Mouse (Mus musculus) midbrain, embryonic 14.5 days (tissue): ENCODE data around the gene I0C0044D17Rik. TPM values are rescaled to one million over a fixed set of nuclear protein-coding genes. Genes with fewer than 3 reads are reported as not detected.
A peak's percentile ranks its signal among the peaks of the same experiment; 100 is the strongest.

Experiments
- ATAC-seq: fragments of 200-750 bp; cut with Nextera tagmentation; 2 replicates; pipeline ENCODE4 v1.8.0; 2017; ENCODE audit warnings: moderate number of reproducible peaks, moderate library complexity; ENCODE audit not compliant: low FRiP score, low TSS enrichment
- DNase-seq: peaks from one replicate; pipeline ENCODE4 v3.0.0-alpha.2; 2015
- H3K27ac ChIP-seq: fragments of 300-500 bp; sonication (generic); replicated peaks from 2 replicates; pipeline ENCODE4 v1.5.1; 2014; ENCODE audit warnings: mild to moderate bottlenecking, low read depth, low read length, moderate library complexity
- H3K27me3 ChIP-seq: fragments of 300-500 bp; sonication (generic); 2 replicates; pipeline ENCODE4 v1.6.1; 2014; ENCODE audit warnings: low read length, control low read depth, mixed read lengths; ENCODE audit not compliant: control insufficient read depth, insufficient read depth
- H3K36me3 ChIP-seq: fragments of 300-500 bp; sonication (generic); 2 replicates; pipeline ENCODE4 v1.6.1; 2014; ENCODE audit warnings: low read length, control low read depth; ENCODE audit not compliant: control insufficient read depth, insufficient read depth
- H3K4me1 ChIP-seq: fragments of 300-500 bp; sonication (generic); 2 replicates; pipeline ENCODE4 v1.6.1; 2014; ENCODE audit warnings: mild to moderate bottlenecking, antibody characterized with exemption, low read length, control low read depth; ENCODE audit not compliant: control insufficient read depth, insufficient read depth
- H3K4me2 ChIP-seq: fragments of 300-500 bp; sonication (generic); 2 replicates; pipeline ENCODE4 v1.6.1; 2014; ENCODE audit warnings: mild to moderate bottlenecking, low read length, moderate library complexity
- H3K4me3 ChIP-seq: fragments of 300-500 bp; sonication (generic); replicated peaks from 2 replicates; pipeline ENCODE4 v1.5.1; 2014; ENCODE audit warnings: low read depth, low read length
- H3K9ac ChIP-seq: fragments of 300-500 bp; sonication (generic); replicated peaks from 2 replicates; pipeline ENCODE4 v1.6.1; 2014; ENCODE audit warnings: mild to moderate bottlenecking, low read length, moderate library complexity
- H3K9me3 ChIP-seq: fragments of 300-500 bp; sonication (generic); 2 replicates; pipeline ENCODE4 v1.6.1; 2016; ENCODE audit warnings: low read length, control low read depth, mixed read lengths; ENCODE audit not compliant: control insufficient read depth
- WGBS: fragments of 180-500 bp; shearing (Covaris S2); extraction: QIAGEN DNeasy Blood & Tissue Kit; methylation state at CpG from one replicate; pipeline ENCODE4 v1.1.7; 2014; 5-methylcytosine and 5-hydroxymethylcytosine counted together
- polyA plus RNA-seq: library from polyadenylated mRNA; unstranded; fragments of >200 nt; fragmentation: Nextera tagmentation; extraction: Ambion mirVana; gene quantifications from 2 replicates; pipeline ENCODE4 v1.2.1, GENCODE M21; 2014

Gene I0C0044D17Rik
- polyA plus RNA-seq, 1 experiment from 2014 or later: not detected

DNA sequence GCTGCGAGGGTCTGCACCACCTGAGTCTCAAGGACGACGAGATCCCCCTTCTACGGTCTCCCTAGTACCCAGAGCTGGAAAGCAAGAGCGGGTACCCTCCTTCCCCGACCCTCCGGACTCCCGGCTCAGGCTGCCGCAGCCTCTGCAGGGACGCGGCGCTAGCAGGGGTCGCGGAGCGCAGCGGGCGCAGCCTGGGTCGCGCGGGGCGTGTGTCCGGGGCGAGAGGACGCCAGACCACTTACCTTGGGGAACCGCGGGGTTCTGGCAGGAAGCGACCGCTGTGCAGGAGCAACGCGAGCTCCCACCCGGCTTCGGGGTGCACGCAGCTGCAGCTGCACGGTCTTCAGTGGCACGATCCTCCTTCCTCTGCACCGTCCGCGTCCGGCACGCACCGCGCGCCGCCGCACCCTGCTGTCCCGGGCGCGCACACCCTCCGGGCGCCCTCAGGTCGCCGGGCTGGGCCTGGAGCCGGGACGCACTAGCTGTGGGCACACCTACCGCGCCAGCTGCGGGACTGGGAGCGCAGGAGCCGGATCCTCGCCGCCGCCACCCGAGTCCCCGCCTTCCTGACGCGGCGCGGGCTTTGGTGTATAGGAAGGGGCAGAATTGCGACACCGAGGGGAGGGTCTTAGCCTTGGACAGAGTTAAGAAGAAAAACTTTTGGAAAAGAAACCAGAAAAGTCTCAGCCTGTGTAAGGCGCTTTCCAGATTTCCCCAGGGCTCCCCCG is 6.3 kb downstream of the I0C0044D17Rik start, which contains the start of gene Kank4:
Gene Kank4 (minus strand): TSS at position 354 of the 728 bp plus-strand sequence.
- no peaks in the 10 kb centered on the region for H3K4me1 ChIP-seq
- H3K9ac ChIP-seq: peak within 1 kb of the TSS; percentile 63
- no peaks in the 10 kb centered on the region for H3K36me3 ChIP-seq
- no peak within 1 kb of the TSS for H3K27ac ChIP-seq
- H3K9me3 ChIP-seq: no peaks in the 10 kb centered on the region
- WGBS: under 1% methylated on average over 72 of the region's 72 CpGs
- ATAC-seq (peak; percentile 65; the same call in 1 of the 2 replicates), DNase-seq (peak; percentile 61)
- peak within 1 kb of the TSS; percentile 69 for H3K4me3 ChIP-seq
- peaks cover 37% of the 10 kb centered on the region for H3K27me3 ChIP-seq
- peak within 1 kb of the TSS; percentile 99 for H3K4me2 ChIP-seq

DNA sequence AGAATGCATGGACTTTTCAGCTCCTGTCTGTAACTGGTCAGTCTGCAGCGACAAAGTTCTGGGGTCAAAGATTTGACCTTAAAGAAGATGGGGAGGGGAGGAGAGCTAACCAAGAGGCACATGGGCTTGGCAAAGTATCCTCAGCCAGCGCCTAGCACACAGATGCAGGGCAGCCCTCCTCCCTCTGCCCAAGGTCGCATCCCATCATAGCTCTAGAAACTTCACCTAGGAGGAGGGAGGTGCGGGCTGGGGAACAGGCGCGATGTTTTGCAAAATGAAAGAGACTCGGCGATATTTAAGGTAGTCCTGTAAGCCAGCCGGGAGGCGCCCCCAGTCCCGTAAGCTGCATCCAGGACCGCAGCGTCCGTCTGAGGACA is 6.8 kb downstream of the I0C0044D17Rik start:
- DNase-seq (no peak), ATAC-seq (no peak)
- Histone ChIP-seq H3K4me1 (no peaks in the 10 kb centered on the region), H3K9me3 (no peaks in the 10 kb centered on the region), H3K9ac (peak overlapping the region; percentile 63), H3K36me3 (no peaks in the 10 kb centered on the region), H3K27me3 (peaks cover 37% of the 10 kb centered on the region), H3K27ac (no peak overlapping the region), H3K4me2 (peak overlapping the region; percentile 99), H3K4me3 (peak overlapping the region; percentile 69)
- under 1% methylated on average over 14 of the region's 14 CpGs for WGBS

DNA sequence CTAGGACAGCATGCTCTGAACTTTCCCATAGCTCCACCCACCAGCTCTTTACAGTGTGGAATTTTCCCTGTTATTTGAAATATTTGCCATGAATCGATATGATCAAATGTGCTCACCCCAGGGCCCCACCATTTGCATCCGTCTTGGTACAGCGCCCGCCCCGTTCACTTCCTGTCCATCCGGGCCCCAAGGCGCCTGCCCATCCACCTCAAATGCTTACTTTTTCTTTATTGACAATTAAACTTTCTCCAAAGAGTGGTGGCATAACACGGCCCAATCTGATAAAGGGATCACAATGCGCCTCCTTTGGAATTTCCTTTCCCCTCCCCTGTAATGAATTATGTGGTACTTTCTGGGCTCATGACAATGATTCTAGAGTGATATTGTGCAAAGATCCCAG is 17.3 kb downstream of the I0C0044D17Rik start:
- Histone ChIP-seq H3K4me2 (no peak overlapping the region), H3K9me3 (no peaks in the 10 kb centered on the region), H3K27ac (no peak overlapping the region), H3K36me3 (no peaks in the 10 kb centered on the region), H3K4me3 (no peak overlapping the region), H3K4me1 (no peaks in the 10 kb centered on the region), H3K9ac (no peak overlapping the region), H3K27me3 (no peaks in the 10 kb centered on the region)
- ATAC-seq (no peak), DNase-seq (no peak)
- WGBS: 96% methylated on average over 9 of the region's 9 CpGs

DNA sequence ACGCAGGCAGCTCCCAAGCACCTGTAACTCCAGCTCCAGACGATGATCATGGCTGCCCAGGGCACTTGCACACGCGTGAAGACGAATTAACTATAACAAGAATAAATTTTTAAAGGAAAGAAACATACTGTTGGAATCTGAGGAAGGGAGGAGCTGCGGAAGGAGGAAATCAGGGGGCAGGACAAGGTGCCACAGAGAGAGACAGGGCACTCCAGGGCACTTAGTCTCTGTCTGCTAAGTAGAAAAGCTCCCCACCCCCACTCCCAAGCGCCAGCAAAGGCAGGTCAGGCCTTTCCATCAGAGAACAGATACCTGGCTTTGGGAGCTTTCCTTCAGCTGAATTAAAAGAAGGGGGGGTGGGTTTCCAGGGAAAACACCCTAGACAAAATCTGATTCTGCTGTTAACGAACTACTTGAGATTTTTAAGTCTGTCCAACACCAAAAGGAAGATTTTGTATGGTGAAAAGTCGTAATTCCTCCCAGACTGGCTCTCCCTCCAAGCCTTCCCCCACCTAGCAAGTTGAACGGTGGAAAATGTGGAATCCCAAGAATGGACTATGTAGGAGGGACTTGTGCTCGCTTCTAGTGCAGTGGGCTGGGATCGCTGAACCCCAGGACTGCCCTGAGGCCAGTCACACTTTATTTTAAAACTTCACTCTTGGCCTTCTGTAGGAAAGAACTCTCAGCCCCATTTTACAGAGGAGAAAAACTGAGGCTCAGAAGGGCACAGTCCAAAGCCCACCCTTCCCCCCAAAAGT is 18.2 kb downstream of the I0C0044D17Rik start:
- Histone ChIP-seq H3K27ac (no peak overlapping the region), H3K27me3 (no peaks in the 10 kb centered on the region), H3K4me1 (no peaks in the 10 kb centered on the region), H3K9ac (no peak overlapping the region), H3K4me3 (no peak overlapping the region), H3K4me2 (no peak overlapping the region), H3K36me3 (no peaks in the 10 kb centered on the region), H3K9me3 (no peaks in the 10 kb centered on the region)
- no peak for ATAC-seq
- WGBS: 73% methylated on average over 12 of the region's 12 CpGs
- no peak for DNase-seq

DNA sequence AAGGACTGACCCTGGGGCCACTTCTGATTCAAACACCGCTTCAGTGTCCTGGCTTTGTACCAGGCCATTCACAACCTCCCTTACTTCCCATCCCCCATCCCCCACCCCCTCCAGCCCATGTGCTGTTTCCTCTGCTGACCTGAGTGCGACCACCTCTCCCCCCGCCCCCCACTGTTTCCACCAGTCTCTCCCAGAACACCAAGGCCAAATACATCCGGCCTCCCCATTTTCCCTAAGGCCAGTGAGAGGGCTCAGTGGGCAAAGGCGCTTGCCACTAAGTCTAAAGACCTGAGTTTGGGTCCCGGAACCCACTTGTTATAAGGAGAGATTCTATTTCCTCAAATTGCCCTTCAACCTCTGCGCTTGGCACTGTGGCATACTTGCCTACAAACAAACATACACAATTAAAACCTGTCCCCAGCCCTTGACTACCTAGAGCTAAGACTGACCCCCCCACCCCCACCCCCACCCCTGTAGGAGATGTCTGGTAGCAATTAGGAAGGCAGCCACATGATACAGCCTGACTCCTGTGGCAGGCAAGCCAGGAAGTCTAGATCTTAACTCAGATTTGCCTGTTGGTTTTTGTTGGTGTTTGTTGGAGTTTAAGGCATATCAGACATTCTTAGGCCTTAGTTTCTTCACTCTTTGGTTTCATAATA is 19.0 kb downstream of the I0C0044D17Rik start:
- no peak overlapping the region for H3K4me2 ChIP-seq
- 77% methylated on average over 7 of the region's 7 CpGs for WGBS
- H3K9ac ChIP-seq: no peak overlapping the region
- no peak overlapping the region for H3K27ac ChIP-seq
- no peak overlapping the region for H3K4me3 ChIP-seq
- no peak for DNase-seq
- ATAC-seq: no peak
- H3K27me3 ChIP-seq: no peaks in the 10 kb centered on the region
- H3K9me3 ChIP-seq: no peaks in the 10 kb centered on the region
- H3K4me1 ChIP-seq: no peaks in the 10 kb centered on the region
- no peaks in the 10 kb centered on the region for H3K36me3 ChIP-seq

DNA sequence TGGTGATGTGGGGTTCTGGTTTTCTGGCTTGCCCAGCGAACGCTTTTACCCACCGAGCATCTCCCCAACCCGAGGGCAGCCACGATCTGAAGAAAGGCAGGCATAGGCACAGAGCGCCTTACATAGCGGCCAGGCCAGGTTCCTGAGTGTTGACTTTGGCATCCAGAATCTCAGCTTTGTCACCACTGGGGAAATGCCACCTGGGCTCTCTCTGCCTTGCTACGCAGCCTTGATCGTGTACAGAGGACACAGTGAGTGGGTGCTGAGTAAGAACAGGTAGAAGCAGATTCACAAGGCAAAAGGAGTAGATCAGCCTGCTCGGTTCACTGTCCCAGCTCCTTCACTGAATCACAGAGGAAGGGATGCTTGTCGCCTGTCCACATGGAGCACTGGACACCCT is 21.9 kb downstream of the I0C0044D17Rik start:
- DNase-seq (no peak), ATAC-seq (no peak)
- Histone ChIP-seq H3K9me3 (no peaks in the 10 kb centered on the region), H3K27ac (no peak overlapping the region), H3K9ac (no peak overlapping the region), H3K36me3 (no peaks in the 10 kb centered on the region), H3K4me3 (no peak overlapping the region), H3K4me1 (no peaks in the 10 kb centered on the region), H3K27me3 (no peaks in the 10 kb centered on the region), H3K4me2 (no peak overlapping the region)
- 93% methylated on average over 11 of the region's 11 CpGs for WGBS

DNA sequence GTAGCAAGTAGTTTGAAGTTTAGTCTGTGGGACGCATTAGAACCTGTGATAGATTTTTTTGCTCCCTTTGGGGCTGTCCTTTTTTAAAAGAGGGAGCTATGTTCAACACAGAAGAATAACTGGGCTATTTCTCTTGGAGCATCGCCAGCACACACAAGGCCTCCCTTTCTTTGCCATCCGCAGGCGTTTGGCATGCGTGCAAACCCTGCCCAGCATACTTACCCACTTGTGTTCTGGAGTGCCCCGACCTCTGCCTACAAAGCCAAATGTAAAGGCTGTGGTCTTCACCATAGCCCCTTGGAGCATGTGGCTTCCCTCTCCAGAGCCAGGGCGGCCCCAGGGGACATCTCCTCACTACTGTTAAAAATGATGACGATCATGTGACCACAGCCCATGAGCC is 22.8 kb downstream of the I0C0044D17Rik start:
- Histone ChIP-seq H3K4me2 (no peak overlapping the region), H3K9ac (no peak overlapping the region), H3K27me3 (no peaks in the 10 kb centered on the region), H3K4me3 (no peak overlapping the region), H3K36me3 (no peaks in the 10 kb centered on the region), H3K9me3 (no peaks in the 10 kb centered on the region), H3K27ac (no peak overlapping the region), H3K4me1 (0 out of 2 replicates have a peak, but pooled peaks cover 4% of the 10 kb centered on the region)
- WGBS: 91% methylated on average over 8 of the region's 8 CpGs
- no peak for ATAC-seq
- DNase-seq: no peak

DNA sequence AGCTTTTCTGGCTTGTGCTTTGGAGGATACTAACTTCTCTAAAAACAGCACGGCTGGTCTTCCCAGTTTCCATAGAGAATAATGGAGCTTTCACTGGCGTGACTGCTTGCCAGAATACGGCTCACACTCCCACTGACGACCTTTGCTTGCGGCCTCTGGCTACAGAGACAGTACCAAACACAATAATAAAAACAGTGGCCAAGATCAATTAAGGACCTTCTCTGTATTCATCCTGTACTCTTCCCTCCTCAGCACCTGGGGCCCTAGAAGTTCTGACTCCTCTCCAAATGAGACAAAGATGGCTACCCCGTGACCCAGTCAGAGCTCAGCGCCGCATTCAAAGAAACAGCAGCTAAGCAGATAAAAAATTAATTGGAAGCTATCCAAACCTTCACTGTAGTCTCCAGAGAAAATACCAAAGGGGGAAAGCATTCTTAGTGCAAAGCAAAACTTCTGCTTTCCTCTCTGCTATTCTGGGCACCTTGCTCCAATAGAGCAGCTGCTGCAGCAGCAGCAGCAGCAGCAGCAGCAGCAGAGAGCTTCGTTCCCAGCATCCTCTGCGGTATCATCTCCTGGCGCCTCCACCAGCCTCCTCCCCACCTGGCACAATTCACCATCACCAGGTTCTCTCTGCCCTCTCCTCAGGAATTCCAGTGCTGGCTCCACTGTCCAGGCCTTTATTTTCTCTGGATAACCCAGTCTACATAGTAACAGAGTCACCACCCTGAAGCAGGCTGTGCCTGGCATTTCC is 26.9 kb downstream of the I0C0044D17Rik start:
- H3K4me1 ChIP-seq: 0 out of 2 replicates have a peak, but pooled peaks cover 4% of the 10 kb centered on the region
- ATAC-seq (no peak), DNase-seq (peak; percentile 42)
- 54% methylated on average over 11 of the region's 11 CpGs for WGBS
- H3K4me2 ChIP-seq: no peak overlapping the region
- H3K27ac ChIP-seq: peak overlapping the region; percentile 28; the same call in 1 of the 2 replicates
- H3K4me3 ChIP-seq: no peak overlapping the region
- H3K9me3 ChIP-seq: no peaks in the 10 kb centered on the region
- H3K27me3 ChIP-seq: no peaks in the 10 kb centered on the region
- no peaks in the 10 kb centered on the region for H3K36me3 ChIP-seq
- no peak overlapping the region for H3K9ac ChIP-seq
